8 mouse cellular contexts compared by ENCODE assay signal in the genomic region with DNA sequence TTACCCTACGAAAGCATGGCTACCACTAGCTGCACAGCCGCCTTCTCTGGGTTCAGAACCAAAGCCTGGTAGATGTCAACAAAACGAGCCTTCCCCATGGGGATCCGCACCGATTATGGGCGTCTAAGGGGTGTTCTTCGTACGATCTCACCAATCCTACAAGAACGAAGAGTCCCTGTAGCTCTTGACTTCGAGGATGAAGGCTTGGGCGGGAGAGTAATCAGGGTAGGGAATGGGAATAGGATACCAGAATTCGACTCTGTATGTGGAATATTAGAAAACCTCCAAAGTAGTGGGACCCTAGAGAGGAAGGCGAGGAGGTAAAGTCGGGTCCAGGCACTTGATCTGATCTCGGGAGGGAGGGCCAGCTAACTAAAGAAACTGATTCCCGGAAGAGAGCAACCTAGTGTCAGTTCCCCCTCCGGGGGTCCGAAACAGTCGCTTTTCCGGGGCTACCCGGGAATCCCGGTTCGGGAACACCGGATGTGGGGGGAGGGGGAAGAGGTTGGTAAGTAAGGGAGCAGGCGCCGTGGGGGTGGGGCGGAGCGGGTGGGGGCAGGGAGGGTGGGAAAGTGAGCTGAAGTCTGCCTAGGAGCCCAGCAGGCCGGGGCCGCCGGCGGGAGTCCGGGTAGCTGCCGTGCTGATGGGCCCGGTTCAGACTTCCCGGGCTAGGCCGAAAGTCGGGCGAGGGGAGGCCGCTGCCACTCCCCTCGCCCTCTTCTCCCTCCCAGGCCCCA. TPM values are rescaled to one million over a fixed set of nuclear protein-coding genes. Genes with fewer than 3 reads are reported as not detected.
DNase-seq lines count a peak whose midpoint lies in the region; ATAC-seq lines count a peak whose summit lies in the region.

Zbed6 (minus strand) TSS at position 420 of the 737 bp plus-strand sequence.

- no peaks in the 10 kb centered on the region for H3K9me3 ChIP-seq in hindbrain, embryonic 12.5 days (replicated peaks)

- 2% methylated on average over 36 of the region's 41 CpGs for WGBS in hindbrain, embryonic 12.5 days

- DNase-seq in T-cell, adult 2 months (ENCODE audit: low spot score), result peak; percentile 18
- peak; percentile 70 for DNase-seq in cerebellum, adult 9-11 months
- DNase-seq in frontal cortex, postnatal 10 days (ENCODE audit: low spot score in 2 of 2), result peak; percentile 72 to 85
- peak; percentile 42 to 57 for DNase-seq in layer of hippocampus, postnatal 36 days
- DNase-seq in lung, postnatal 4 days, result peak; percentile 83
- peak; percentile 53 to 64 for DNase-seq in right cerebral cortex, adult 2 months (ENCODE audit: low spot score in 2 of 2)
- peak; percentile 66 for DNase-seq in urinary bladder, postnatal 25 days (ENCODE audit: low spot score)

- peaks cover 31% of the 10 kb centered on the region for H3K4me1 ChIP-seq in hindbrain, embryonic 12.5 days

- peak within 1 kb of the TSS; percentile 87 for H3K4me3 ChIP-seq in hindbrain, embryonic 12.5 days

- peaks cover 15% of the 10 kb centered on the region for H3K36me3 ChIP-seq in hindbrain, embryonic 12.5 days

- no peaks in the 10 kb centered on the region for H3K27me3 ChIP-seq in hindbrain, embryonic 12.5 days

- peak within 1 kb of the TSS; percentile 93 for H3K27ac ChIP-seq in hindbrain, embryonic 12.5 days

- H3K9ac ChIP-seq in hindbrain, embryonic 12.5 days, result peak within 1 kb of the TSS; percentile 87

- ATAC-seq in hindbrain, embryonic 12.5 days (ENCODE audit: low FRiP score), result peak; percentile 88

- H3K4me2 ChIP-seq in hindbrain, embryonic 12.5 days (replicated peaks), result peak within 1 kb of the TSS; percentile 92

RNA-seq across cellular contexts. Expression of gene Zbed6, which starts in this region (rescaled TPM):
- polyA plus RNA-seq in hindbrain, embryonic 12.5 days (2016; fragmentation: Nextera tagmentation; extraction: Ambion mirVana), result not detected in 2 replicates
- 10 to 100 TPM in 1 of 2 experiments, 1 to 10 TPM in 1; 7.9 to 11.5 TPM for total RNA-seq in layer of hippocampus, postnatal 36 days (2021)

Comparison
In these comparisons a context has a peak if more than half of its experiments do, and no peak if none do; other contexts are left out.
1. Peak in every context shown above with its lines: DNase-seq, ATAC-seq, H3K4me3 ChIP-seq and H3K27ac ChIP-seq.
2. Peak in ATAC-seq, H3K4me3 ChIP-seq, H3K27ac ChIP-seq, H3K9ac ChIP-seq and H3K4me2 ChIP-seq in hindbrain, embryonic 12.5 days; RNA of the gene not detected or under 1 TPM.
3. DNase-seq: peak in every context shown above with its lines; median percentile 83 in lung, postnatal 4 days; 78 in frontal cortex, postnatal 10 days; 70 in cerebellum, adult 9-11 months; 66 in urinary bladder, postnatal 25 days; 58 in right cerebral cortex, adult 2 months; 50 in layer of hippocampus, postnatal 36 days; 18 in T-cell, adult 2 months.